Mouse (Mus musculus) ES-Bruce4 (cell line): ENCODE measurements around the gene Gpr135.
"Not testable (repeated sequence)": the region's sequence is repeated elsewhere in the genome, so short reads cannot be mapped to it uniquely, and the experiment has no call there.

Source experiments
- EP300 ChIP-seq: IDR thresholded peaks from 2 replicates; pipeline ENCODE4 v1.6.1; 2011; ENCODE audit warnings: low read depth, low read length; ENCODE audit not compliant: insufficient read depth
- POLR2A ChIP-seq: IDR thresholded peaks from one replicate; pipeline ENCODE4 v1.8.1; 2011; ENCODE audit warnings: low read length; ENCODE audit not compliant: insufficient read depth

GRCm38 (mm10) chr12:72050156-72050555, 20.8 kb downstream of the Gpr135 start:
- not testable (repeated sequence) for TF ChIP-seq POLR2A, EP300
